ENCODE assay signal across 24 mouse cellular contexts in genomic region chr15:98861701-98862410, GRCm38 (mm10). TPM values are rescaled to one million over a fixed set of nuclear protein-coding genes. Genes with fewer than 3 reads are reported as not detected.
DNase-seq lines count a peak whose midpoint lies in the region; ATAC-seq lines count a peak whose summit lies in the region.
"Had no signal": no experiment of that assay in that cellular context is flagged by ENCODE, and none has a peak within 500 bp of the region (broad histone marks: within the 10 kb centered on the region; RNA-seq: fewer than 3 reads in every experiment).

No protein-coding gene starts in this region.

- no peak for ATAC-seq in heart, embryonic 11.5 days (replicated peaks; ENCODE audit: insufficient number of reproducible peaks, low FRiP score, low TSS enrichment)
- no peak for ATAC-seq in midbrain, embryonic 16.5 days
- ATAC-seq: CD4-positive, CD25-positive, alpha-beta regulatory T cell, adult 4 months; forebrain, embryonic 15.5 days; hindbrain, embryonic 16.5 days; inflammation-experienced regulatory T-cells, adult 6 months had no signal

- WGBS in heart, embryonic 11.5 days (ENCODE audit: insufficient replicate concordance): 90% methylated on average over 21 of the region's 21 CpGs
- WGBS in midbrain, embryonic 10.5 days: 92% methylated on average over 21 of the region's 21 CpGs
- WGBS in midbrain, embryonic 16.5 days: 90% methylated on average over 21 of the region's 21 CpGs

- H3K4me1 ChIP-seq in heart, embryonic 11.5 days (ENCODE audit: control insufficient read depth, insufficient read depth, low read length): peaks cover under 1% of the 10 kb centered on the region; the same call in 1 of the 2 replicates
- H3K4me1 ChIP-seq in midbrain, embryonic 10.5 days: no peaks in the 10 kb centered on the region
- peaks cover 2% of the 10 kb centered on the region for H3K4me1 ChIP-seq in midbrain, embryonic 16.5 days (ENCODE audit: control insufficient read depth, insufficient read depth, low read length)
- H3K4me1 ChIP-seq: embryonic facial prominence, embryonic 12.5 days; hindbrain, embryonic 12.5 days had no signal

- peak; percentile 38 for DNase-seq in cerebellum, adult 9-11 months
- no peak for DNase-seq in cerebellum, postnatal 25 days
- peak; percentile 8 for DNase-seq in heart, postnatal 4 days
- no peak for DNase-seq in midbrain, embryonic 10.5 days (ENCODE audit: low spot score)
- DNase-seq in MN1 (ENCODE audit: low spot score): peak; percentile 46
- DNase-seq in embryo, embryonic 11 days: no peak
- DNase-seq: adrenal gland, postnatal 14 days; B cell, adult 2 months; cerebellum, adult 18-20 months; cerebellum, postnatal 10 days had no signal

- no peak overlapping the region for H3K27ac ChIP-seq in heart, embryonic 11.5 days (ENCODE audit: low read depth, low read length)
- no peak overlapping the region for H3K27ac ChIP-seq in midbrain, embryonic 10.5 days (replicated peaks)
- H3K27ac ChIP-seq in midbrain, embryonic 16.5 days (ENCODE audit: low read length): no peak overlapping the region
- H3K27ac ChIP-seq: embryonic facial prominence, embryonic 12.5 days; forebrain, embryonic 15.5 days; heart, adult 2 months; hindbrain, embryonic 12.5 days had no signal

- H3K9me3 ChIP-seq in heart, embryonic 11.5 days (replicated peaks; ENCODE audit: control insufficient read depth, low read length): no peaks in the 10 kb centered on the region
- H3K9me3 ChIP-seq in midbrain, embryonic 10.5 days (replicated peaks): no peaks in the 10 kb centered on the region
- no peaks in the 10 kb centered on the region for H3K9me3 ChIP-seq in midbrain, embryonic 16.5 days (replicated peaks; ENCODE audit: control insufficient read depth, low read length, poor library complexity, severe bottlenecking)
- H3K9me3 ChIP-seq: embryonic facial prominence, embryonic 12.5 days; forebrain, embryonic 15.5 days; G1E; heart, embryonic 12.5 days; hindbrain, embryonic 12.5 days had no signal

- peaks cover 76% of the 10 kb centered on the region for H3K36me3 ChIP-seq in heart, embryonic 11.5 days (ENCODE audit: control insufficient read depth, insufficient read depth, low read length)
- H3K36me3 ChIP-seq in midbrain, embryonic 10.5 days: peaks cover 100% of the 10 kb centered on the region
- peaks cover 71% of the 10 kb centered on the region for H3K36me3 ChIP-seq in midbrain, embryonic 16.5 days (ENCODE audit: control insufficient read depth, insufficient read depth, low read length)

- H3K4me2 ChIP-seq in heart, embryonic 11.5 days: no peak overlapping the region
- no peak overlapping the region for H3K4me2 ChIP-seq in midbrain, embryonic 16.5 days (ENCODE audit: low read length)
- H3K4me2 ChIP-seq: embryonic facial prominence, embryonic 12.5 days; forebrain, embryonic 15.5 days; heart, embryonic 12.5 days; hindbrain, embryonic 12.5 days had no signal

- H3K27me3 ChIP-seq in heart, embryonic 11.5 days (ENCODE audit: control insufficient read depth, insufficient read depth, low read length): no peaks in the 10 kb centered on the region
- H3K27me3 ChIP-seq in midbrain, embryonic 10.5 days (ENCODE audit: low read depth, poor library complexity, severe bottlenecking): no peaks in the 10 kb centered on the region
- no peaks in the 10 kb centered on the region for H3K27me3 ChIP-seq in midbrain, embryonic 16.5 days (ENCODE audit: control insufficient read depth, insufficient read depth, low read depth, low read length)
- H3K27me3 ChIP-seq: embryonic facial prominence, embryonic 12.5 days; forebrain, embryonic 15.5 days; heart, embryonic 12.5 days; hindbrain, embryonic 12.5 days had no signal

- H3K4me3 ChIP-seq in heart, embryonic 11.5 days (ENCODE audit: low read depth, low read length): no peak overlapping the region
- H3K4me3 ChIP-seq in midbrain, embryonic 10.5 days: 0 out of 2 replicates have a peak overlapping the region, but pooled peaks have one; percentile 11
- H3K4me3 ChIP-seq in midbrain, embryonic 16.5 days (ENCODE audit: low read depth, low read length): no peak overlapping the region
- H3K4me3 ChIP-seq: embryonic facial prominence, embryonic 12.5 days; forebrain, embryonic 15.5 days; heart, adult 2 months; heart, embryonic 12.5 days; hindbrain, embryonic 12.5 days had no signal

- no peak overlapping the region for H3K9ac ChIP-seq in heart, embryonic 11.5 days (ENCODE audit: low read depth, low read length)
- no peak overlapping the region for H3K9ac ChIP-seq in midbrain, embryonic 16.5 days (ENCODE audit: low read depth, low read length)
- H3K9ac ChIP-seq: embryonic facial prominence, embryonic 12.5 days; forebrain, embryonic 15.5 days; heart, embryonic 12.5 days; hindbrain, embryonic 12.5 days had no signal

RNA-seq across cellular contexts. Expression of gene Kmt2d, which starts 9.1 kb away (rescaled TPM):
- 10 to 100 TPM; 65.6 to 67.2 TPM for total RNA-seq in heart, postnatal 4 days (2021)
- polyA plus RNA-seq in heart, embryonic 11.5 days (2014; fragmentation: Nextera tagmentation; extraction: Ambion mirVana): 12.7 and 16.1 TPM in 2 replicates
- 9.1 and 10.1 TPM in 2 replicates for polyA plus RNA-seq in midbrain, embryonic 10.5 days (2016; fragmentation: Nextera tagmentation; extraction: Ambion mirVana)
- 10.1 and 11.8 TPM in 2 replicates for polyA plus RNA-seq in midbrain, embryonic 16.5 days (2015; fragmentation: Nextera tagmentation; extraction: Ambion mirVana)

RNA-seq across cellular contexts. Expression of gene Prkag1, which starts 30.5 kb away (rescaled TPM):
- 10 to 100 TPM; 88.9 to 89.3 TPM for total RNA-seq in heart, postnatal 4 days (2021)
- polyA plus RNA-seq in heart, embryonic 11.5 days (2014; fragmentation: Nextera tagmentation; extraction: Ambion mirVana): 72.1 and 74.7 TPM in 2 replicates
- polyA plus RNA-seq in midbrain, embryonic 10.5 days (2016; fragmentation: Nextera tagmentation; extraction: Ambion mirVana): 90.4 and 94.9 TPM in 2 replicates
- polyA plus RNA-seq in midbrain, embryonic 16.5 days (2015; fragmentation: Nextera tagmentation; extraction: Ambion mirVana): 72.9 and 73.1 TPM in 2 replicates

RNA-seq across cellular contexts. Expression of gene Rhebl1, which starts 32.5 kb away (rescaled TPM):
- total RNA-seq in heart, postnatal 4 days (2021): 1 to 10 TPM; 2.0 TPM
- polyA plus RNA-seq in heart, embryonic 11.5 days (2014; fragmentation: Nextera tagmentation; extraction: Ambion mirVana): 6.5 and 8.8 TPM in 2 replicates
- polyA plus RNA-seq in midbrain, embryonic 10.5 days (2016; fragmentation: Nextera tagmentation; extraction: Ambion mirVana): 19.3 and 23.9 TPM in 2 replicates
- 37.2 and 38.7 TPM in 2 replicates for polyA plus RNA-seq in midbrain, embryonic 16.5 days (2015; fragmentation: Nextera tagmentation; extraction: Ambion mirVana)

RNA-seq across cellular contexts. Expression of gene Dhh, which starts 36.5 kb away (rescaled TPM):
- 1 to 10 TPM; 2.7 to 3.5 TPM for total RNA-seq in heart, postnatal 4 days (2021)
- polyA plus RNA-seq in heart, embryonic 11.5 days (2014; fragmentation: Nextera tagmentation; extraction: Ambion mirVana): 2.5 and 5.0 TPM in 2 replicates
- polyA plus RNA-seq in midbrain, embryonic 10.5 days (2016; fragmentation: Nextera tagmentation; extraction: Ambion mirVana): 0.27 and 0.58 TPM in 2 replicates
- 0.36 and 0.39 TPM in 2 replicates for polyA plus RNA-seq in midbrain, embryonic 16.5 days (2015; fragmentation: Nextera tagmentation; extraction: Ambion mirVana)
- total RNA-seq: common myeloid progenitor, adult 5-6 weeks had no signal
- polyA plus RNA-seq: CD4-positive, CD25-positive, alpha-beta regulatory T cell, adult 4 months; G1E had no signal

RNA-seq across cellular contexts. Expression of gene Ddn, which starts 52.6 kb away (rescaled TPM):
- total RNA-seq in heart, postnatal 4 days (2021): 1 to 10 TPM in 1 of 2 experiments, under 1 TPM in 1; 0.93 to 1.2 TPM
- polyA plus RNA-seq in heart, embryonic 11.5 days (2014; fragmentation: Nextera tagmentation; extraction: Ambion mirVana): 0.11 and 0.25 TPM in 2 replicates
- polyA plus RNA-seq in midbrain, embryonic 10.5 days (2016; fragmentation: Nextera tagmentation; extraction: Ambion mirVana): 0.54 and 0.82 TPM in 2 replicates
- 0.35 and 0.42 TPM in 2 replicates for polyA plus RNA-seq in midbrain, embryonic 16.5 days (2015; fragmentation: Nextera tagmentation; extraction: Ambion mirVana)
- total RNA-seq: adrenal gland, adult 18-20 months; adrenal gland, postnatal 14 days had no signal
- polyA plus RNA-seq: CD4-positive, CD25-positive, alpha-beta regulatory T cell, adult 4 months; forebrain, embryonic 11.5 days; inflammation-experienced regulatory T-cells, adult 6 months had no signal

Comparison
In these comparisons a context has a peak if more than half of its experiments do, and no peak if none do; other contexts are left out.
1. DNase-seq: peak in cerebellum, adult 9-11 months (single experiment), heart, postnatal 4 days (single experiment) and MN1 (single experiment); none in cerebellum, postnatal 25 days (0 of 2), midbrain, embryonic 10.5 days (single experiment) and embryo, embryonic 11 days (single experiment).